Mouse (Mus musculus): Measurements from ENCODE around the gene Mybl2. TPM values are rescaled to one million over a fixed set of nuclear protein-coding genes. Genes with fewer than 3 reads are reported as not detected.

Gene Mybl2
- total RNA-seq, 1 experiment = 281 TPM

GRCm38 (mm10) chr2:163108385-163108784 is 53.9 kb downstream of the Mybl2 start:
- Histone ChIP-seq H3K36me3 (ENCODE audit: control insufficient read depth, insufficient read depth, low read length, poor library complexity, severe bottlenecking) (no peaks in the 10 kb centered on the region), H3K27ac (ENCODE audit: insufficient read depth, low read depth, low read length, poor library complexity, severe bottlenecking) (no peak overlapping the region), H3K9ac (ENCODE audit: insufficient read depth, low read depth, low read length, poor library complexity, severe bottlenecking) (no peak overlapping the region), H3K4me1 (ENCODE audit: control insufficient read depth in 2 of 2, insufficient read depth in 2 of 2, low read length in 2 of 2, poor library complexity in 1 of 2) (peaks cover 0 to 3% of the 10 kb centered on the region in 2 experiments; a peak in 1 of 4 replicates), H3K4me3 (ENCODE audit: insufficient read depth in 1 of 2, low read depth in 1 of 2, low read length in 2 of 2, poor library complexity in 1 of 2, severe bottlenecking in 1 of 2) (no peak overlapping the region), H3K9me3 (ENCODE audit: control insufficient read depth, insufficient read depth, low read depth, low read length) (no peaks in the 10 kb centered on the region)
- no peak for TF ChIP-seq MAFK (IDR thresholded peaks at IDR 0.05; ENCODE audit: insufficient read depth, low read depth, low read length)
- no peak for TF ChIP-seq ZC3H11A (IDR thresholded peaks at IDR 0.05; ENCODE audit: borderline replicate concordance, low read depth, low read length)
- TF ChIP-seq ZNF384 (IDR thresholded peaks at IDR 0.05; ENCODE audit: low read depth, low read length) = no peak
- TF ChIP-seq CHD2 (IDR thresholded peaks at IDR 0.05; ENCODE audit: low read depth, low read length) = no peak
- no peak for TF ChIP-seq HCFC1 (IDR thresholded peaks at IDR 0.05; ENCODE audit: borderline replicate concordance, insufficient read depth, low read length)
- in situ Hi-C loops (cut with MboI; ENCODE audit: low sequenced_read_pairs in 2 of 2, unreplicated experiment in 2 of 2) = loop anchor here in 1 of 2 experiments (10.0 kb wide), 1 partner anchor 226 kb away; no protein-coding TSS in a partner anchor
- DNase-seq (ENCODE audit: low read depth, low spot score) = no peak

- no peak overlapping the region for H3K4me3 ChIP-seq (ENCODE audit: insufficient read depth in 1 of 2, low read depth in 1 of 2, low read length in 2 of 2, poor library complexity in 1 of 2, severe bottlenecking in 1 of 2)
- H3K4me1 ChIP-seq (ENCODE audit: control insufficient read depth in 2 of 2, insufficient read depth in 2 of 2, low read length in 2 of 2, poor library complexity in 1 of 2) = no peaks in the 10 kb centered on the region
- H3K27ac ChIP-seq (ENCODE audit: insufficient read depth, low read depth, low read length, poor library complexity, severe bottlenecking) = no peak overlapping the region
- H3K9ac ChIP-seq (ENCODE audit: insufficient read depth, low read depth, low read length, poor library complexity, severe bottlenecking) = no peak overlapping the region
- no peak for TF ChIP-seq CHD2 (IDR thresholded peaks at IDR 0.05; ENCODE audit: low read depth, low read length)
- no peak for TF ChIP-seq HCFC1 (IDR thresholded peaks at IDR 0.05; ENCODE audit: borderline replicate concordance, insufficient read depth, low read length)
- in situ Hi-C loops (cut with MboI; ENCODE audit: low sequenced_read_pairs in 2 of 2, unreplicated experiment in 2 of 2) = no loop called here
- H3K9me3 ChIP-seq (ENCODE audit: control insufficient read depth, insufficient read depth, low read depth, low read length) = no peaks in the 10 kb centered on the region
- DNase-seq (ENCODE audit: low read depth, low spot score) = no peak
- no peaks in the 10 kb centered on the region for H3K36me3 ChIP-seq (ENCODE audit: control insufficient read depth, insufficient read depth, low read length, poor library complexity, severe bottlenecking)
These were observed 56.2 kb downstream of the Mybl2 start for GRCm38 (mm10) chr2:163110706-163111105.

GRCm38 (mm10) chr2:163111413-163112201 is 57.1 kb downstream of the Mybl2 start:
- Histone ChIP-seq H3K9ac (ENCODE audit: insufficient read depth, low read depth, low read length, poor library complexity, severe bottlenecking) (no peak overlapping the region), H3K4me3 (ENCODE audit: insufficient read depth in 1 of 2, low read depth in 1 of 2, low read length in 2 of 2, poor library complexity in 1 of 2, severe bottlenecking in 1 of 2) (no peak overlapping the region), H3K4me1 (ENCODE audit: control insufficient read depth in 2 of 2, insufficient read depth in 2 of 2, low read length in 2 of 2, poor library complexity in 1 of 2) (no peaks in the 10 kb centered on the region), H3K27ac (ENCODE audit: insufficient read depth, low read depth, low read length, poor library complexity, severe bottlenecking) (no peak overlapping the region), H3K36me3 (ENCODE audit: control insufficient read depth, insufficient read depth, low read length, poor library complexity, severe bottlenecking) (no peaks in the 10 kb centered on the region), H3K9me3 (ENCODE audit: control insufficient read depth, insufficient read depth, low read depth, low read length) (no peaks in the 10 kb centered on the region)
- DNase-seq (ENCODE audit: low read depth, low spot score) = no peak
- in situ Hi-C loops (cut with MboI; ENCODE audit: low sequenced_read_pairs in 2 of 2, unreplicated experiment in 2 of 2) = no loop called here
- TF ChIP-seq CHD2 (IDR thresholded peaks at IDR 0.05; ENCODE audit: low read depth, low read length) (no peak), ZC3H11A (IDR thresholded peaks at IDR 0.05; ENCODE audit: borderline replicate concordance, low read depth, low read length) (no peak), ZNF384 (IDR thresholded peaks at IDR 0.05; ENCODE audit: low read depth, low read length) (no peak), HCFC1 (IDR thresholded peaks at IDR 0.05; ENCODE audit: borderline replicate concordance, insufficient read depth, low read length) (no peak), MAFK (IDR thresholded peaks at IDR 0.05; ENCODE audit: insufficient read depth, low read depth, low read length) (no peak)

- H3K4me1 ChIP-seq (ENCODE audit: control insufficient read depth in 2 of 2, insufficient read depth in 2 of 2, low read length in 2 of 2, poor library complexity in 1 of 2) = peaks cover 0 to 7% of the 10 kb centered on the region in 2 experiments; a peak in 1 of 4 replicates
- TF ChIP-seq ZC3H11A (IDR thresholded peaks at IDR 0.05; ENCODE audit: borderline replicate concordance, low read depth, low read length) (no peak), HCFC1 (IDR thresholded peaks at IDR 0.05; ENCODE audit: borderline replicate concordance, insufficient read depth, low read length) (no peak), MAFK (IDR thresholded peaks at IDR 0.05; ENCODE audit: insufficient read depth, low read depth, low read length) (no peak), ZNF384 (IDR thresholded peaks at IDR 0.05; ENCODE audit: low read depth, low read length) (no peak), CHD2 (IDR thresholded peaks at IDR 0.05; ENCODE audit: low read depth, low read length) (no peak)
- no peaks in the 10 kb centered on the region for H3K9me3 ChIP-seq (ENCODE audit: control insufficient read depth, insufficient read depth, low read depth, low read length)
- in situ Hi-C loops (cut with MboI; ENCODE audit: low sequenced_read_pairs in 2 of 2, unreplicated experiment in 2 of 2) = no loop called here
- H3K9ac ChIP-seq (ENCODE audit: insufficient read depth, low read depth, low read length, poor library complexity, severe bottlenecking) = no peak overlapping the region
- DNase-seq (ENCODE audit: low read depth, low spot score) = no peak
- no peaks in the 10 kb centered on the region for H3K36me3 ChIP-seq (ENCODE audit: control insufficient read depth, insufficient read depth, low read length, poor library complexity, severe bottlenecking)
- no peak overlapping the region for H3K4me3 ChIP-seq (ENCODE audit: insufficient read depth in 1 of 2, low read depth in 1 of 2, low read length in 2 of 2, poor library complexity in 1 of 2, severe bottlenecking in 1 of 2)
- no peak overlapping the region for H3K27ac ChIP-seq (ENCODE audit: insufficient read depth, low read depth, low read length, poor library complexity, severe bottlenecking)
These were observed 66.3 kb downstream of the Mybl2 start for GRCm38 (mm10) chr2:163120626-163121352.

All from ES-E14 (cell line).